Mouse (Mus musculus) embryonic facial prominence, embryonic 15.5 days (tissue): ENCODE results near the gene Spin1. TPM values are rescaled to one million over a fixed set of nuclear protein-coding genes. Genes with fewer than 3 reads are reported as not detected.

ENCODE experiments used
- polyA plus RNA-seq: library from polyadenylated mRNA; unstranded; fragments of >200 nt; fragmentation: Nextera tagmentation; extraction: Ambion mirVana; gene quantifications from 2 replicates; pipeline ENCODE4 v1.2.1, GENCODE M21; 2015

The Spin1 gene
- polyA plus RNA-seq, 1 experiment from 2014 or later = 87.6 TPM

Other genes with a start within 250 kb of the Spin1 start
- gene Nxnl2, start 70.1 kb downstream of the Spin1 start, polyA plus RNA-seq = 3.1 and 4.4 TPM in 2 replicates